10 mouse cellular contexts compared by ENCODE assay signal in the genomic region with DNA sequence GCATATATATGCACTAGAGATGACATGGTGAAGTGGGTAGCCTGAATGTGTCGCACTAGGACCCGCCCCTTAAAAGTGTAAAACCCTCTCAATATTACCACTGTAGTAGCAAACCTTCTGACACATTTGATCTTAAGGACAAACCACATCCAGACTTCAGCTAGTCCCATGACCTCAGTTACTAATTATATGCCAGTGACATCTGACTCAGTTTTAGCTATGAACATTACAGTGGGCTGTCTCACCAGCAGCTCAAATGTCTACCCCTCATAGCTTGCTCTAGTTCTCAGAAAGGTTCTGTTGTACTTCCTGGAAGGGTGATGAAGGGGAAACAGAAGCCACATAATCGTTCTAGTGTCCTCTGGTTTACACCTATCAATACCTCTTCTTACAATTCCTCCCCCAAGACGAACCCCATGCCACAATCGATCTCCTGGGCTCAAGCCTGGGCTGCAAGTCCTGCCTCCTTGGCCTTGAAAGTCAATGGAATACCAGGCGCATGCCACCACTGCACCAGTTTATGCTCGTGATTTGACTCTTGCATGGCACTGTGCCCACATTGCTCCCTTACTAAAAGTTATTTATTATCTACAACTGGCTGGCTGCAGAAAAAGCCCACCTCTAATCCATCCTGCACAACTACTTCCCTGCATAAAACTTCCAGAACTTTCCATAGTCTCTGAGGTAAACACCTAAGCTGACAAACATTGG. TPM values are rescaled to one million over a fixed set of nuclear protein-coding genes. Genes with fewer than 3 reads are reported as not detected.
DNase-seq lines count a peak whose midpoint lies in the region; ATAC-seq lines count a peak whose summit lies in the region.
"Had no signal": no experiment of that assay in that cellular context is flagged by ENCODE, and none has a peak within 500 bp of the region (broad histone marks: within the 10 kb centered on the region; RNA-seq: fewer than 3 reads in every experiment).

No protein-coding gene starts in this region.

- H3K4me1 ChIP-seq in lung, embryonic 16.5 days (replicated peaks; ENCODE audit: control insufficient read depth, insufficient read depth, low read length) = peaks cover 8% of the 10 kb centered on the region; the same call in 1 of the 2 replicates
- no peaks in the 10 kb centered on the region for H3K4me1 ChIP-seq in hindbrain, embryonic 12.5 days

- H3K9ac ChIP-seq in lung, embryonic 16.5 days (ENCODE audit: low read length) = no peak overlapping the region
- no peak overlapping the region for H3K9ac ChIP-seq in hindbrain, embryonic 12.5 days

- no peaks in the 10 kb centered on the region for H3K36me3 ChIP-seq in lung, embryonic 16.5 days (ENCODE audit: control insufficient read depth, insufficient read depth, low read length)
- no peaks in the 10 kb centered on the region for H3K36me3 ChIP-seq in hindbrain, embryonic 12.5 days

- peak; percentile 26; the same call in 1 of the 2 replicates for ATAC-seq in lung, embryonic 16.5 days (ENCODE audit: low read depth)
- no peak for ATAC-seq in frontal cortex, adult (ENCODE audit: low TSS enrichment)
- ATAC-seq in hindbrain, embryonic 12.5 days (ENCODE audit: low FRiP score) = no peak
- ATAC-seq: intestine, postnatal 0 days had no signal

- 57% methylated on average over 7 of the region's 7 CpGs for WGBS in lung, embryonic 16.5 days
- WGBS in hindbrain, embryonic 12.5 days = 84% methylated on average over 7 of the region's 7 CpGs

- no peaks in the 10 kb centered on the region for H3K27me3 ChIP-seq in lung, embryonic 16.5 days (ENCODE audit: control insufficient read depth, insufficient read depth, low read depth, low read length)
- no peaks in the 10 kb centered on the region for H3K27me3 ChIP-seq in hindbrain, embryonic 12.5 days

- DNase-seq in adrenal gland, postnatal 10 days = peak; percentile 13
- no peak for DNase-seq in adrenal gland, postnatal 25 days
- no peak for DNase-seq in lung, postnatal 10 days
- peak; percentile 79 for DNase-seq in kidney, postnatal 14 days
- DNase-seq in thymus, postnatal 0 days (ENCODE audit: low spot score) = no peak
- DNase-seq: thymus, postnatal 14 days had no signal

- no peaks in the 10 kb centered on the region for H3K9me3 ChIP-seq in lung, embryonic 16.5 days (ENCODE audit: control insufficient read depth, low read length)
- H3K9me3 ChIP-seq in hindbrain, embryonic 12.5 days (replicated peaks) = no peaks in the 10 kb centered on the region

- H3K27ac ChIP-seq in lung, embryonic 16.5 days (ENCODE audit: low read length) = peak overlapping the region; percentile 45
- no peak overlapping the region for H3K27ac ChIP-seq in hindbrain, embryonic 12.5 days

- no peak overlapping the region for H3K4me3 ChIP-seq in lung, embryonic 16.5 days (ENCODE audit: low read length)
- no peak overlapping the region for H3K4me3 ChIP-seq in hindbrain, embryonic 12.5 days

- H3K4me2 ChIP-seq in lung, embryonic 16.5 days (ENCODE audit: low read depth, low read length) = no peak overlapping the region
- H3K4me2 ChIP-seq in hindbrain, embryonic 12.5 days (replicated peaks) = no peak overlapping the region

RNA-seq across cellular contexts. Expression of a gene that starts 28.3 kb away (rescaled TPM):
- 10 to 100 TPM; 16.7 to 19.4 TPM for total RNA-seq in adrenal gland, postnatal 10 days (2021)
- total RNA-seq in adrenal gland, postnatal 25 days (2021) = 23.8 and 27.4 TPM in 2 replicates
- 37.8 and 39.7 TPM in 2 replicates for polyA plus RNA-seq in lung, embryonic 16.5 days (2015; fragmentation: Nextera tagmentation; extraction: Ambion mirVana)
- 16.1 and 16.9 TPM in 2 replicates for polyA plus RNA-seq in thymus, postnatal 0 days (2015; fragmentation: Nextera tagmentation; extraction: Ambion mirVana)
- 74.9 and 79.0 TPM in 2 replicates for polyA plus RNA-seq in hindbrain, embryonic 12.5 days (2016; fragmentation: Nextera tagmentation; extraction: Ambion mirVana)

Comparison
In these comparisons a context has a peak if more than half of its experiments do, and no peak if none do; other contexts are left out.
1. DNase-seq: peak in adrenal gland, postnatal 10 days (single experiment) and kidney, postnatal 14 days (single experiment); none in adrenal gland, postnatal 25 days (single experiment), lung, postnatal 10 days (single experiment) and thymus, postnatal 0 days (single experiment).